In the genomic region with DNA sequence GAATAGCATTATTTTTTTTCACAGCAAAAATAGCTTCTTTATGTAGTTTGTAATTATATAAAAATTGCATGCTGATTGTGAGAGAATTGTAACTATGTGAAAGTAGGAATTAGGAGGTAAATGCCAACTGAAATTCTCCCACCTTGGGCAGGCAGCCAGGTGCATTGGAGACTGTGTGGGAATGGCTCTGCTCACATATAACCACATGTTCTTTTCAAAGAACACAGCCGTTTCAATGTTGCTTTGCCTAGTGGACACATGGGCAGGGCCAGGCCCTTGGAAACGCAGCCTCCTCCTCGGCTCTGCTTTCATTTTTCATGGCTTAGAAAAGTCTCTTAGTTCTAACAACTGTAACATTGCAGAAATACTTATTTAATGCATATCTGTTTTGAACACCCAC, we compare ENCODE assay signal across 18 mouse cellular contexts.
DNase-seq lines count a peak whose midpoint lies in the region; ATAC-seq and TF ChIP-seq lines count a peak whose summit lies in the region.
"Had no signal": no experiment of that assay in that cellular context is flagged by ENCODE, and none has a peak within 500 bp of the region (broad histone marks: within the 10 kb centered on the region; RNA-seq: fewer than 3 reads in every experiment).

No protein-coding gene starts in this region.

- intact Hi-C loops in left cerebral cortex, postnatal 14 days (cut with DNase I): no loop called here

- ATAC-seq in forebrain, postnatal 0 days: no peak
- ATAC-seq: intestine, postnatal 0 days had no signal

- H3K27ac ChIP-seq in forebrain, postnatal 0 days (ENCODE audit: low read depth, low read length): no peak overlapping the region
- no peak overlapping the region for H3K27ac ChIP-seq in forebrain, embryonic 10.5 days
- H3K27ac ChIP-seq: heart, embryonic 10.5 days; hindbrain, embryonic 15.5 days; lung, embryonic 15.5 days had no signal

- H3K9me3 ChIP-seq in forebrain, postnatal 0 days (ENCODE audit: low read length): no peaks in the 10 kb centered on the region
- H3K9me3 ChIP-seq in forebrain, embryonic 10.5 days: no peaks in the 10 kb centered on the region
- H3K9me3 ChIP-seq: heart, embryonic 10.5 days; hindbrain, embryonic 15.5 days; lung, embryonic 15.5 days had no signal

- H3K4me2 ChIP-seq in forebrain, postnatal 0 days (ENCODE audit: low read depth): no peak overlapping the region
- H3K4me2 ChIP-seq: hindbrain, embryonic 15.5 days; liver, embryonic 11.5 days; lung, embryonic 15.5 days had no signal

- H3K9ac ChIP-seq in forebrain, postnatal 0 days: no peak overlapping the region
- H3K9ac ChIP-seq: hindbrain, embryonic 15.5 days; lung, embryonic 15.5 days had no signal

- no peak for TF ChIP-seq POLR2A in brain, embryonic 14.5 days (IDR thresholded peaks at IDR 0.05; ENCODE audit: borderline replicate concordance, extremely low read depth, insufficient read depth, insufficient read length, poor library complexity, severe bottlenecking)

- no peaks in the 10 kb centered on the region for H3K4me1 ChIP-seq in forebrain, postnatal 0 days (ENCODE audit: insufficient read depth)
- no peaks in the 10 kb centered on the region for H3K4me1 ChIP-seq in forebrain, embryonic 10.5 days
- H3K4me1 ChIP-seq: heart, embryonic 10.5 days; hindbrain, embryonic 15.5 days; lung, embryonic 15.5 days had no signal

- WGBS in forebrain, postnatal 0 days: 40% methylated on average over 3 of the region's 3 CpGs
- 90% methylated on average over 3 of the region's 3 CpGs for WGBS in forebrain, embryonic 10.5 days

- no peak overlapping the region for H3K4me3 ChIP-seq in forebrain, postnatal 0 days (ENCODE audit: low read depth, low read length)
- no peak overlapping the region for H3K4me3 ChIP-seq in forebrain, embryonic 10.5 days
- H3K4me3 ChIP-seq: heart, embryonic 10.5 days; hindbrain, embryonic 15.5 days; lung, embryonic 15.5 days had no signal

- peak; percentile 18 for DNase-seq in forebrain, postnatal 0 days
- DNase-seq in forebrain, embryonic 10.5 days (ENCODE audit: extremely low spot score, low spot score): no peak
- peak; percentile 17 for DNase-seq in brain, embryonic 14.5 days (ENCODE audit: low read depth)
- DNase-seq in left cerebral cortex, postnatal 14 days (ENCODE audit: low spot score in 2 of 2): peak; percentile 3 to 13
- DNase-seq in right cerebral cortex, postnatal 25 days: peak; percentile 30
- no peak for DNase-seq in adrenal gland, postnatal 25 days
- DNase-seq in gastrocnemius, postnatal 25 days: no peak
- DNase-seq: adrenal gland, adult 2 months; cerebellum, adult 8-10 months; gastrocnemius, postnatal 10 days; heart, postnatal 14 days; kidney, postnatal 25 days; retina, postnatal 1 day had no signal

- no peak for TF ChIP-seq CTCF in forebrain, postnatal 0 days (IDR thresholded peaks at IDR 0.05; ENCODE audit: low read depth)
- TF ChIP-seq CTCF in brain, embryonic 14.5 days (IDR thresholded peaks at IDR 0.05; ENCODE audit: borderline replicate concordance, extremely low read depth, insufficient read depth, insufficient read length): no peak

- no peaks in the 10 kb centered on the region for H3K36me3 ChIP-seq in forebrain, postnatal 0 days (ENCODE audit: insufficient read depth)
- H3K36me3 ChIP-seq in forebrain, embryonic 10.5 days (replicated peaks): no peaks in the 10 kb centered on the region
- H3K36me3 ChIP-seq: heart, embryonic 10.5 days; hindbrain, embryonic 15.5 days; lung, embryonic 15.5 days had no signal

- H3K27me3 ChIP-seq in forebrain, postnatal 0 days (ENCODE audit: insufficient read depth, low read length): no peaks in the 10 kb centered on the region
- H3K27me3 ChIP-seq in forebrain, embryonic 10.5 days (ENCODE audit: poor library complexity, severe bottlenecking): no peaks in the 10 kb centered on the region
- H3K27me3 ChIP-seq: hindbrain, embryonic 15.5 days; lung, embryonic 15.5 days had no signal

Comparison
In these comparisons a context has a peak if more than half of its experiments do, and no peak if none do; other contexts are left out.
1. DNase-seq: peak in forebrain, postnatal 0 days (single experiment), brain, embryonic 14.5 days (single experiment), left cerebral cortex, postnatal 14 days (2 of 2) and right cerebral cortex, postnatal 25 days (single experiment); none in forebrain, embryonic 10.5 days (single experiment), adrenal gland, postnatal 25 days (single experiment) and gastrocnemius, postnatal 25 days (single experiment).